Mouse (Mus musculus): ENCODE measurements at regions not wholly inside any gene's neighbourhood (a gene's known extent, or its start where the extent isn't known, plus 50 kb on each side); places are given as distances from the start of the nearest gene placed in this dataset.

DNA sequence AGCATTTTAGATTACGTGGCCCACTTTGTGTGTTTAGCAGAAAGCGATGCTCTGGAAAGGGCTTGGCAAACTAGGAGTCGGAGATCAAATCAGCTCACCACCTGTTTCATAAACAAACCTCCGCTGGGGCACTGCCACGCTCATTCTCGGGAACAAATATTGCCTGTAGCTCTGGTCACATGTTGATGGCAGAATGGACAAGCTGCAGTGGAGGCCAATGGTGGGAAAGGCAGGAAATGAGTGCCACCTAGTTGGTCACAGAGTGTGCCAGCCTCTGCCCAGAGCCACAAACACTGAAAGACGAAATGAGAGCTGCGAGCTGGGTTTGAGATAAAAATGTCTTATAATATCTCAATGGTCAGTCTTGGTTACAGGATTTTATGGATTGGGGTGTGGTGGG lies 259.2 kb upstream of the Csf3r start:
- no peak for DNase-seq (ENCODE audit: low spot score)

DNA sequence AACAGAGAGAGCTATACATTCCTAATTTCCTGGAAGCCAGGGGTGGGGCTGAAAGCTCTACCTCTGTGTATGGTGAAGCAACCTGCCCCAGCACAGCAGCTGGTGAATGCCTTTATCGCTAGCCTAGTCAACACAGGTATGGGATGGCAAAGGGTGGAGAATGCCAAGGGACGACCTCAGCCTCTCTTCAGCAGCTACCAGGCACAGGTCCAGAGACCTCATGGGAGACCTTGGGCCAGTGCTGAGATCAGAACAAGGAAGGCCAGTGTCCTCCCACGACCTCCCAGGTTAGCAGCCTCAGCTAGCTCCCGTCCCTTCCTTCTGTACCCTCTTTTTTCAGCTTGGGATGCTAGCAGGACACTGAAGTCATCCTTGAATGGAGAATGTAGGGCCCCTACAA lies 247.2 kb upstream of the Csf3r start:
- DNase-seq (ENCODE audit: low spot score), result no peak

DNA sequence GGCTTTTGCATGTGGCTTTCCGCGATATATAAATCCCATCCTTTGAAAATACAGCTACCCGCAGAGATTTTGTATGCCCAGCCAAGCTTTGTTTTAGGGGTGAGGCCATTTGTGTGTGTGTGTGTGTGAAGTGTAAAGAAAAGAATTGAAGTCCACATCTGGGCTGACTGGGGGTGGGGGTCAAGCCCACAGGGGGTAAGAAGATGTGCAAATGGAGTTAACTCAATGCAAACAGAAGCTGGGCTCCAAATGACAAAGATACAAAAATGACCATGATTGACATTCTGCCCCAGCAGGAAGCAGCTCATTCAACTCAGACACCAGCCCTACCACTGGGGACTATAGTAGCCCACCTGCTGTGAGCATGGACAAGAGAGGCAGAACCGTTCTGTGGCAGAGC lies 244.2 kb upstream of the Csf3r start:
- no peak for DNase-seq (ENCODE audit: low spot score)

DNA sequence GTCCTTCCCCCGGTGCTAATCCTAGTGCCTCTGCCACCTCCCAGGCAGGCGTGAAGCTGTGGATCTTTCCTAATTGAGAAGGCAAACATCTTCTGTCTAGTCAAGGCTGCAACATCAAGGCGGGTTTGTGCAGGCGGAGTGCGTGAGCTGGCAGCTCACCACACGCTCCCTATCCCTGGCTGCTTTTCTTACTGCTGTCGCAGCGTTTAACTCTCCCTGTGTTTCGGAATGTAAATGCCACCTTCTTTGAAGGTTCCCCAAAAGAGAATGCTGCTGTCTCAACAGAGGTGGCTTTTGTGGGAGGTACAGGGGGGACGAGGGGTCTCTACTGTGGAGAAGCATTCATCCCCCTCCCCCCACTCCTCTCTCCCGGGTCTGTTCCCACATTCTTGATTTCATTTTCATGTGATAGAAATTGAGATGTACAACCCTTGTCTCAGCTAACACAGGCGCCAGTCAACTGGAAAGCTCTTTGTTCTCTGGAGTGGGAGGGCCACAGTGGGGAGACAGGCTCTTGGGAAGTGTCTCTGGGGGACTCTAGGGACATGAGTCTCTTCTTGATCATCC lies 243.3 kb upstream of the Csf3r start:
- DNase-seq (ENCODE audit: low spot score), result no peak

DNA sequence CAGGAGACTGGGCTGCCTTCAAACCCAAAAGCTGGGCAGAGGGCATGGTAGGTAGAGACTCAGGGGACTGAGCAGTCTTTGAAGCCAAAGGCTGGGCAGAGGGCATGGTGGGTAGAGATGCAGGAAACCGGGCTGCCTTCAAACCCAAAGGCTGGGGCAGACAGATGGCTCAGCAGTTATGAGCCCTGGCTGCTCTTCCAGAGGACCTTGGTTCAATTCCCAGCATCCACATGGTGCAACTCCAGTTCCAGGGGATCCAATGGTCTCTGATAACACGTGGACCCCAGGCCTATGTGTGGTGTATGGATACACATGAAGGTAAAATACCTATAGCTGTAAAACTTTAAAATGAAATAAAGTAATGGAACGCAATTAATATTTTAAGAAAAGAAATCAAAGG lies 242.0 kb upstream of the Csf3r start:
- DNase-seq (ENCODE audit: low spot score), result no peak

DNA sequence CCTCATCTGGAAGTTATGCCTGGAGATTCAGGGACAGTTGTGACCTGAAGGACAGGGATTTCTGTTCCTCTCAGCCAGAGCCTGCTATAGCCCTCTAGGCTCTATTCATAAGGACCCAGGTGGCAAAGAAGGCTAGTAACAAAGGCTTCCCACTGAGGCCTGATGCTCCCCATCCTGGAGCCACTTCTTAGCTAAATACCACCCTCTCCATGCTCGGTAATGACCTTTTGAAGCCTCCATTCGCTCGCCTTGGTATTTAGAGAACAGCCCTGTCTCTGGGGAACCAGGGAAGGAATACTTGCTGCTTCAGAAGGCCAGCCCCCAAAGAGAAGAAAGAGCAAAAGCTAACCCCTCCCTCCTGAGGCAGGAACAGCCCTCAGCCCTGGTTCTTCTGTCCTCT lies 238.3 kb upstream of the Csf3r start:
- DNase-seq (ENCODE audit: low spot score), result no peak

DNA sequence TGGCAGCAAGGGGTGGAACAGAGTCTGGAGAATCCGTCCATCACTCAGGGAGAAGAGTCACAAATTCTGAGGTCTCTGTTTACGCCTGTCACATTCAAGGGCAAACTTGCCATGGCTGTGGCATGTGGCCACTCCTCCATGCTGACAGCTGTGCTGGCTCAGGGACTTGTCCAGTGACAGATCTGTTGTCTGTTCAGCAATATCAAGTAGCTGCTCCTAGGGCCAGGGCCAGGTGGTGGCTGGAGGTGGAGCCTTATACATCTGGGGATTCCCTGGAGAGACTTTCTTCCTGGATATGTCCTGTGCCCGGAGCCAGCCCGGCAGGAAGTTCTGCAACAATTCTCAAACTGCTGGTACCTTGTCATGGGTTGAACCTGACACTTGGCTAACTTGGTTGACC lies 229.7 kb upstream of the Csf3r start:
- no peak for DNase-seq (ENCODE audit: low spot score)

DNA sequence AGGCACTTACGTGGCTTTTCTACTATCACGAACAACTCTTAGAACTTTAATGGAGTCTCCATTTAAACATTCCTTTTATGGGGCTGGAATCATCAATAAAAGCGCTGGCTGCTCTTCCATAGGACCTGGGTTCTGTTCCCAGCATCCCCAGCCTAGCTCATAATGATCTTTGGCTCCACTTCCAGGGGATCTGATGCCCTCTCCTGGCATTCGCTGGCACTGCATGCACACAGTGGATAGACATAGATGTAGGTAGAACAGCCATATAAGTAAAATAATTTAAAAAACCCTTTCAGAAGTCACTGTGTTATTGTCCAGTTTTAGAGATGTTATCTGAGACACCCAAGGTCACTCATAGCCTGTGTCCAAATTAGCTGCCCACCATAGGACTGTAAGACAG lies 216.4 kb upstream of the Csf3r start:
- no peak for DNase-seq (ENCODE audit: low spot score)

DNA sequence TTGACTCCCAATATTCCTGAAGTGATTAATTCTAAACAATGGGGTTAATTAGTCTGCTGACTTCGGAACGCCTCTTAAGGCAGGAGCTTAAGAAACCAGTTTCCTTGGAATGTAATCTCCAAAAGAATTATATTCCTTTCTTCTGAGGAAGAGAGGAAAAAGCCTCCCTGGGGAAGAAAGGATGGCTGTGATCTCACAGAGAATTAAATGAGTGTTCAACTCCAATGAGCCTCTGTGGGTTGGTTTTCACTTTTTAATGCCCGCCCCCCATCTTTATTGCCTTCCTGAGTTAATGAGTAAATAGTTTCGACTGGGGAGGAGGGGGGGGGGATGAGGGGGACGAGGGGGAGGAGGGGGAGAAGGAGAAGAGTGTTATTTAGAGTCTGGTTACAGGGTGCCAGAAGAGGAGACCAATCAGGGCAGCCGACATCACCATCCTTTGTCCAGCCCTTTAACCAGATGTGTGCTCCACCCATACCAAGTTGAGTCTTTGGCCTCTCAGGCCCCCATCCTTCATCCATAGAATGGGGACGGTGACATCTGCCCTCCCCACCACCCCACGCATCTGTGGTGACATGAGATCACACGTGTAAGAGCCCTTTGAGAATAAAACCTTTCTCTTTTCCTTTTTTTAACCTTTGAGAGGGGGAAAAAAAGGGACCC lies 214.8 kb upstream of the Csf3r start:
- DNase-seq (ENCODE audit: low spot score), result no peak

DNA sequence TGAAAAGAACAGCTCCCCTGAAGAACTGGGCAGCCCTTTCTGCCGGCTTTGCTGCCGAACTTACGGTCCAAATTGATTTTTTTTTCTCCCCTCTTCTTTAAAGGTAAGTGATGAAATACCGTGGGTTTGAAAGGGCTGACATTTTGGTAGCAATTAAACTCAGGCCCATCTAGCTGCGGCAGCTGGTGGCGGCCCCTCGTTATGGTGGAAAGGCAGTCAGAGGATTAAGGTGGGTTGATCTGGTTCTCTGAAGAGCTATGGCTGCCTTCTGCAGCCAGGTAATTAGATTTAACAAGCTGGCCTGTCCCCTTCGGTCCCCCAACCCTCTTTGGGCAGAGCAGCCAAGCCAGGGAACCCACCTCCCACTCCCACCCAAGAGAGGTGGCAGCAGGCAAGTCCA lies 214.1 kb upstream of the Csf3r start:
- no peak for DNase-seq (ENCODE audit: low spot score)

DNA sequence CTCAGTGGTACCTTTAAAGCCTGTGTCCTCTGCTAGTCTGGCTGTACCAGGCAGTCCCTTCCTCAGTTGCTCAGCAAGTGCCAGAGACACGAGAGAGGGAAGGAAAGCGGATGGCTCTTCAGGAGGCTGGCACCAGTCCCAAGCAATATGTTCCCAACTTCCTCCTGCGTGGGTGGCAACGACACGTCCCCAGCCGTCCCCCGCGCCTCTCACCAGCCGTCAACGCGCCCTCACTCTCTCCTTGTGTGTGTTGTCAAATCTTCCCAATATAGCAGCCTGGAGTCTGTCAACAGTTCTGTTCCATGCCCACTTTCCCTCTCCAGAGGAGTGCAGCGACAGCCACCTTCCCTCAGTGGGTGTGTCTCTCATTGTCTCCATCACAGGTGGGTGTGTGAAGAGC lies 210.0 kb upstream of the Csf3r start:
- no peak for DNase-seq (ENCODE audit: low spot score)

DNA sequence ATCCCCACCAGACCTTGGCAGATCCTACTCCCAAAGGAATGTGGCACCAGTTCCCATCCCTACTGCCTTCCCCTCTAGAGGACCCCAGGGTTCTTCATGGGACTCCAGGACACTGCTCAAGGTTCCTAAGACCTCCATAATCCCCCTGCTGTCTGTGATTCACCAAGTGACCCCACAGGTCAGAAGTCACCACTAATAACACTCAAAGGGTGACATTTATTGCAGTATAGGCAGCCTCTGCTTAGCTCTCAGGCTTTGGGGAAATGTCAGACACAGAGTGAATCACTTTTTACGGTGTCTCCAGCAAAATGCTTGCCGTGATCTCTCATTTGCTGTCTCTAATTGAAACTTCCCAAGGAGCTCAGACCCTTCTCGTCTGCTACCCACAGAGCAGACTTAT lies 209.1 kb upstream of the Csf3r start:
- no peak for DNase-seq (ENCODE audit: low spot score)

DNA sequence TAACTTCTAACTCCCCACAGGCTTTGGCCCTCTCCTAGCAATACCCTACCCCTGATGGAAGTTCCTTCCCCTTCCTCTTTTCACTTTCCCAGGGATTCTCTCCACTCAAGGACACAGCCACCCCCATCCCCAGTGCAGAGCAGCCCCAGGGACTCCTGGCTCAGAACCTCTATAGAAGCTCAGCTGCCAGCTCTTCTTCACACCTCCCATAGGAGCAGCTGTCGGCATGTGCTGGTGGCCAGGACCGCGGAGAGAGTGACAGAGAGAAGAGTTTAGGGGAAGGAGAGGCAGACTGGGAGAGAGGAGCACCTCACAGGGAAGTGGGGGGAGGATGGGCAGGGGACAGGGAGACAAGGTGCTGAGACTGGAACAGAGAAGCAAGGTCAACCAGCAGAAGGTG lies 199.8 kb upstream of the Csf3r start:
- DNase-seq (ENCODE audit: low spot score), result no peak

DNA sequence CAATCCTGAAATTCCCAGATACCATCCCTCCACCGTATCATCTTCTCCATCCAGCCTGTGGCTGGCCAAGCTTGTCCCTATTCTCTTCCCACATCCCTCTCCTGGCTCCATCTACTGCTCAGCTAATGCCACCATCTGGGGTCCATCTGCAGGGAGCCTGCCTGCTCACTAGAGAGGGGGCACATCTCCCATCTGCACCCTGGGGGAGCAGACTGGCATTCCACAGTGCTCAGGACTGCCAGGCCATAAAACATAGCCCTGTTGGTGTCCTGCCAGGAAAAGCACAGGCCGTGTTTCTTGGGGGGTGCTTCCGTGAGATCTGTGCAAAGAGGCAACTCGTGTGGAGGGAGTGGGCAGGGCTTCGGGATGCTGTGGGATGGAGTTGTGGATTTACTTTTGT lies 197.9 kb upstream of the Csf3r start:
- DNase-seq (ENCODE audit: low spot score), result no peak

DNA sequence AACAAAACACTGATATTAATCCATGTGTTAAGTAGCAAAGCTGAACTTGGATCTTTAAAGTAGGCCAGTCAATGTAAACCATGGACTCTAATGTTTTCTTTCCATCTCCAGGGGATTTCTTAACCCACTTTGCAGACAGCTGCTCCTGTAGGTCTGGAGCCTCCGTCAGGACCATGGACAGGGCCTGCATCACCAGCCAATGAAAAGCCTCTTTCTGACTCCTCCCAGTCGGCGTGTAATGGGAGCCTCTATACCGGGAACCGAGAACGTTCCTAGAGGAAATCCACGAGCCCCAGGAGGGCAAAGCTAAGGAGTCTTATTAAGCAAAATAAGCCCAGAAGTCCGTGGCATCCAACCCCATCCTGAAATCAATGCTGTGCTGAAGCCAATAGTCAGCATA lies 189.1 kb upstream of the Csf3r start:
- DNase-seq (ENCODE audit: low spot score), result no peak

DNA sequence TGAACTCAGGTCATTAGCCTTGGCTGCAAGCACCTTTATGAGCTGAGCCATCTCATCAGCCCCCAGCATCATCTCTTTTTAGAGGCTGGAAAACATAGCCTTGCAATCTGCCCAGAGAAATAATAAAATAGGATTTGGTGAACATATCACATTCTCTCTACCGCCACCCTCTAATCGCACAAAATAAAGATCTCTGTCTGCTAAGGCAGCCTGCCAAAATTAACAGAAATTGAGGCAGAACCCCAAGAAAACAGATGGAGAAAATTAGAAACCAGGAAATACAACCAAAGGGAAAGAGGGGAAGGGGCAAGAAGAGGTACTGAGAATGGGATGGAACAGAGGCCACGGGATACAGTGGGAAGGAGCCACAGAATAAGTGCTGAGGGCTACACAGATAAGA lies 176.8 kb upstream of the Csf3r start:
- DNase-seq (ENCODE audit: low spot score), result no peak

DNA sequence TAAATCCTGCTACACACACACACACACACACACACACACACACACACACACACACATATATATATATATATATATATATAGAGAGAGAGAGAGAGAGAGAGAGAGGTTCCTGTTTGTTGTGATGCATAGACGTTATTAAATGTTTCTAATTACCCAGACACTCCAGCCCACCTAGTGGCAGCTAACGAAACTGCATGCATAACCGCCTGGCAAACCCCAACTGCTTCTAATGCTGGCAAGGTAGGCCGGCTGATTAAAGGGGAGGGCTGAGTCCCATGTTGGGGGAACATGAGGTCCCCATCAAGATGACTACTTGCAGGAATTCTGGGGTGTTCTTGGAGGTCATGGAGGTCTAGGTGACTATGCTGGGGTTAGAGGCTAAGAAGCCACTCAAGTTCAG lies 174.1 kb upstream of the Csf3r start:
- peak; percentile 3 for DNase-seq (ENCODE audit: low spot score)

DNA sequence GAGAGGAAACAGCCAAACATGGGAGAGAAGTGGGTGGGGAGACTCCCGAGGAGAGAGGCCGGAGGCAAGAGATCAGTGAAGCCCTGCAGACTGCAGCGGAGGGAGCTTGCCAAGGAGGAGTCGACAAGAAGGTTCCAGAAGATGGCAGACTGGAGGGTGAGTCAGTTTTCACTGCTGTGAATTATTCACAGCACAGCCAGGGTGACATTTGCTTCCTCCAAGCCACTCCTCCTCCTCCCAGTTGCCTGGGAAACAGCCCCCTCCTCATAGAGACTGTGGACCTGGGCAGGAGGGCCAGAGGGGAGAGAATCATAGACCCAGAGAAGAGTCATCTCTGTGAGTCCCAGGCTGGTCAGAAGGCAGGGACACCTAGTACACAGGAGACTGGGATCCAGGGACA lies 171.8 kb upstream of the Csf3r start:
- no peak for DNase-seq (ENCODE audit: low spot score)

DNA sequence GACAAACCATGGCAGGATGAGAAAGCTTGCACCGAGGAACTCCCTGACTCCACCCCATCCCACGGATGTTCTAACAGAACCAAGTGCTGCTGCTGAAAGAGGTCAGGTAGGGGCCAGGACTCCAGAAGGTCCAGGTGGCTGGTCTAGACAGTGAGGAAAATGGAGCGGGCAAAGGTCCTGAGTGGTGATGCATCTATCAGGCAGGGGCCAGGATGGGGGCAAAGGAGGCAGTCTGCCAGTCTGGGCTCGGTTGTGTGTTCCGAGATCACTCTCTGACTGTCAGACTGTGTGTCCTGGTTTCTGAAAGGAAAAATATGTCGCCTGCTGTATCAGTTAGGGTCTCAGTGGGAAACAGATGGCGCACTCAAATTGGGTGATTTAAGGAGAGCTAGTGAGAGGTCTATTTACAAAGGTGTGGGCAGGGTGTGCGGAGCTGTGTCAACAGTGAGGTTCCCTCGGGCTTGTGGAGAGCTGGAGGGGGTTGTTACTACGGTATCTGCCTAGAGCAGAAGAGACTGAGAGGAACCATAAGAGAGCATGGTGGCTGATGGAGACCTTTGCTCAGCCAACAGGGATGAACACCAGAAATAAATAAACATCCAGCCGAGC lies 168.3 kb upstream of the Csf3r start:
- DNase-seq (ENCODE audit: low spot score), result no peak

DNA sequence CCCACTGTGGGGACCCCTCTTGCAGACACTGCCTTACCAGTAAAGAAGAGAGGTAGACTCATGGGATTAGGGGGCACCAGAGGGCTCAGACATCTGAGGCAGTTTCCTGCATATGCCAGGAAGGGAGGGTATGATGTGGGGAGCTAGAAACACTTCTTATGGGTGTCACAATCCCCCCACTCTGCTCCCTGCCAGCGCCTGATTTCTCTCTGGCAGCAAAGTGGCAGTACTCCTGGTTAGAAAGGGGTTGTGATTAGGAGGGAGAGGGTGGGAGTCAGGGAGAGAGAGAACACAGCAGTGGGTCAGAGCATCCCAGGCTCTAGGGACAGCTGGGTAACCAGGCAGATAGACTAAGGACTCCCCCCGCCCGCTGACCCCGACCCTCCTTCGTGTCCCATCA lies 167.6 kb upstream of the Csf3r start:
- no peak for DNase-seq (ENCODE audit: low spot score)

DNA sequence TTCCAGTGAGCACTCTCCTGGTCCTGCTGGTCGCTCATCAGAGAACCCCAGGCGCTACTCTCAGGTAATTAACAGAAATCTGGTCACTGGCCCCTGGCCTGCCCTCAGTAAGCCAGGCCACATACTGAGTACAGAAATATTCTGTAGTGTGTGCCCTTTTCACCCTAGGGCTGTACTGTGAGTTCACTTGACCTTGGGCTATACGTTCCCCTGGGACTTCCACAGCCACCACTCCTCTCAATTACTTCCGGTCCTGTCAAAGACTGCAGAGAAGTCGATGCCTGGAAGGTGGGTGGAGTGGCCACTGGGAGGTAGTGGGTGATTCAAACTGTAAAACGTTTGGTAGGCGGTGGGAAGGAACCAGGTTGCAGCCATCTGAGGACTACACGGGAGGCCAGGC lies 159.3 kb upstream of the Csf3r start:
- no peak for DNase-seq (ENCODE audit: low spot score)

DNA sequence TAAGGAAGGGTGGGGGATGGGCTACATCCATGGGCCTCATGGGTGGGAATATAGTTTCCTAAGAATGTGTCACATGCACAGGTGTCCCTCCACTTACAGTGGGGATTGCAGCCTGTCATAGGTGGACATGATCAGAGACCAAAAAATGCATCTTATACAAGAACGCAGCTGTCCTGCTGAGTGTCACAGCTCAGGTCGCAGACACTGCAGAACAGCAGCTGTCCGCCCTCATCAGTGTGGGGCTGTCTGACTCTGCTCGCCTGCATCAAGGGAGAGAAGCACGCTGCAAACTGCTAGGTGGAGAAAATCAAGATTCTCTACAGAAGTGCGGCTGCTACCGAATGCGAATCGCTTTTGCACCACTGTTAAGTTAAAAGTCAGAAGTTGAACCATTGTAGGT lies 158.6 kb upstream of the Csf3r start:
- DNase-seq (ENCODE audit: low spot score), result no peak

DNA sequence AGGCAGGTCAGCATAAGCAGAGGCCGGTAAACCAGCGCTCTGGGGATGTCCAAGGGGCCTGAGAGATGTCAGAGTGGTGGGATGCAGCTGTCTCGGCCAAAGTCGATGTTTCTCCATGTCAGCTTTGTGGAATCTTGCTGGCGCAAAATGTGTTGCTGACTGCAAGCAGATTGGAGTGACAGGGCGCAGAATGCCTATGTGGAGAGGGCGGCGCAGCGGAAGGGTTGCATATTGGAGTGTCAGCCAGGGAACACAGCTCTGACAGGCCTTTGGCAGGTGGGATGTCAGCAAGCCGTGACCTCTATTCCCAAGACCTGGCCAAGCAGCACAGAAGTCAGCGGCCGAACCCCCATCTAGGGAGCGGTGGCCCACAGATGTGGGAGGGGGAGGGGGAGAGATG lies 153.1 kb upstream of the Csf3r start:
- DNase-seq (ENCODE audit: low spot score), result no peak

DNA sequence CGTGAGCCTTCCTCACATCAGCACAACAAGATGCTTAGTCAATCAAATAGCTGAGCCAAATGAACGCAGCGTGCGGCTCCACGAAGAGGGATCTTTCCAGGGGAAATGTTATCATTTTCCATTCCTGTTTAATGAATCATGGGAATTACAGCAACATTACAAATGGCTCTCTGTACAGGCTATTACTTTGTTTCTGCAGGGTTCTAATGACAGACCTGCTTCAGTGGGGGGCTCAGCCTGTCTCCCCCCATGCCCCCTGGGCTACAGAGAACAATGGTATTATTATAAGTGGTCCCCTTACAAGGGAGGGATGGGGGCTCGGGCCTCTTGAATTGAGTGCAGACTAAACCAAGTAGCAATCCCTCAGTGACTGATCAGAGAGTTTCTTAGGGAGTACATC lies 144.3 kb upstream of the Csf3r start:
- no peak for DNase-seq (ENCODE audit: low spot score)
